Mouse (Mus musculus) B cell, adult 2 months (primary cell): ENCODE measurements around the gene Ralgps1.
"Not testable (repeated sequence)": the region's sequence is repeated elsewhere in the genome, so short reads cannot be mapped to it uniquely, and the experiment has no call there.

Experiments used
- DNase-seq, 2 experiments: peaks; one replicate each; pipeline ENCODE4 v3.0.0; 2022

Ralgps1 gene

DNA sequence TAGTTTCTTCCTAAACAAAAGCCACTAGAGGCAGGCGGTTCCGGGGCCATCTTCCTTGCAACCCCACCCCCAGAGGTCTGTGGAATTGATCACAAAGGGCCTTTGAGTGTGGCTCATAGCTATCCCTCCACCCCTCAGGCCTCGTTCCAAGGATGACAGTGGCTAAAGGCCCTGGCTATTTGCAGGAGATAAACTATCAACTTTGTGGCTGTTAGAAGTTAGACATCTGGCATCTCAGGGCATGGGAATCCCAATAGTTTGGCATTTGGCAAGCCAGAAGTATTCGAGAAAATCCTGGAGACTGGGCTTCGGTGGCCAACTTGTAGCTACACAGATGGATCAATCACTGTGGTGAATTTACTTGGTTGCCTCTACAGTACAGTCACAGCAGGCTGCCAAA, 137.4 kb downstream of the Ralgps1 start:
- DNase-seq, result no peak

DNA sequence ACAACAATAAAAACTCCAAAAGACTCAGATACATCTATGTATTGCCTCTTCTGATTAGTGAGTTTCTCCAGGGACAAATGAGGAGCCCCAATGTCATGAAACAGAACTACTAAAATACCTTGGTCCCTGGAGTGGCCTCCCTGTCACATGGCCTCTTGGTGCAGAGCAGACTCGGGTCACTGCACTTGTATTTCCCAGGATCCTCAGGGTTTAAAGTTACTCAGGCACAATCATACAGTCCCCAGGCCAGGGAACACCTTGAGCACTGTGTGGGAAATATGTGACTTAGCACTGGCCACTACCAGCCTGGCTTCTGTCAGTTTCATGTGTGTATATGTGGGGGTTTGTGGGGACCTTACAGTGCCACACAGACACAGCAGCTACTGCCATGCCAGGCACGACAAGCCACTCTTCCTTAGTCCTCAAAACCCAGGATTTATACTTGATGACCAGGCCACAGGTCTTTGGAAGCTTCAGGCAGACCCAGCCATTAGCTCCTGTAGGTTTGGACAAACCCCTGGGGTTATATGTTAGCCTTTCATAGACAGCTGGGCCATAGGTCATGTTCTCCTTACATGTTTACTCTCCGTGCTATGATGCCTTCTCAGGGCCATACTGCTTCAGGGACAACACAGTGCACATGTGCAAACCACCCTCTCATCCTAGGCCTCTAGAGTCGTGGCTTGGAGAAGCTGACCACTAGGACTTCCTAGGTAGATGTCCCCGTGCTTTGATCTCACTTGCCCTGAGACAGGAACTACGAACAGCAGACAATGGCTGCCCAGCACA, 138.3 kb downstream of the Ralgps1 start:
- no peak for DNase-seq

DNA sequence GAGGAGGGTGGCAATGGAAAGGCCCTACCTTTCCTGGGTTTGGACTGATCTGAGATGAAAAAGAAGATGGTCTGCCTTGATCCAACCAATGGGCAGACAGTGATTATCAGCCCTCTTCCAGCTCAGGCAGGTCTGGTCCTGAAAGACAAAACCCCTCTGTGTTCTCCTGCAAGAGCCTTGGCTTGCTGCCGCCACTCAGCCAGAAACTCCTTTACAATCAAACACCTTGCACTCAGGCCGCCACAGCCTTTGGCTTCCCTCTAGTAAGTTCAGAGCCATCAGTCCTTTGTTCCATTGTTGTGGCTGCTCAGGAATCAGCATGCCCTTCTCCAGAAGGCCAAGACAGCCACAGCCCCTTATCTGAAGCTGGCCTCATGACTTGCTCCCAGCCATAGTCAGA, 139.5 kb downstream of the Ralgps1 start:
- no peak for DNase-seq

DNA sequence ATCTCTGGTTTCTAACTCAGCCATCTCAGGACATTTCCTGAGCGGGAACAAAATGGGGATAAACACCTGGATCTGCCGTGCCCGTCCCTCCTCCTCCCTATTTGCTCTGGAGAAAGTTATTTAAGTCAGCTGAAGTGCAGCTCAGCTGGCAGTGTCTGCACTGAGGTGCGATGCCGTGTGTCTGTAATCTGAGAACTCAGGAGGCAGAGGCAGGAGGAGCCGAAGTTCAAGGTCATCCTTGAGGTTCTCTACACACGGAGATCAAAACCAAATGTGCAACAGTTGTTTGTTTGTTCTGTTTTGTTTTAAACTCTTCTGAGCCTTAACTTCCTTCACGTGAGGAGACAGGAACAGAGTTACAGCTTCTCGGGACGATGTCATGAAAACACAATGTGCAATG, 140.6 kb downstream of the Ralgps1 start:
- DNase-seq, result no peak

DNA sequence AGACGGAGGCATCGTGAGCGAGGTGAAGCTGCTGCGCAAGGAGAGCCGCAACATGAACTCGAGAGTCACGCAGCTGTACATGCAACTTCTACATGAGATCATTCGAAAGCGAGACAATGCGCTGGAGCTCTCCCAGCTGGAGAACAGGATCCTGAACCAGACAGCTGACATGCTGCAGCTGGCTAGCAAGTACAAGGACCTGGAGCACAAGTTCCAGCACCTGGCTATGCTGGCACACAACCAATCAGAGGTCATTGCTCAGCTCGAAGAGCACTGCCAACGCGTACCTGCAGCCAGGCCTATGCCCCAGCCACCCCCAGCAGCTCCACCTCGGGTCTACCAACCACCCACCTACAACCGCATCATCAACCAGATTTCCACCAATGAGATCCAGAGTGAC, 142.7 kb downstream of the Ralgps1 start:
- no peak for DNase-seq

DNA sequence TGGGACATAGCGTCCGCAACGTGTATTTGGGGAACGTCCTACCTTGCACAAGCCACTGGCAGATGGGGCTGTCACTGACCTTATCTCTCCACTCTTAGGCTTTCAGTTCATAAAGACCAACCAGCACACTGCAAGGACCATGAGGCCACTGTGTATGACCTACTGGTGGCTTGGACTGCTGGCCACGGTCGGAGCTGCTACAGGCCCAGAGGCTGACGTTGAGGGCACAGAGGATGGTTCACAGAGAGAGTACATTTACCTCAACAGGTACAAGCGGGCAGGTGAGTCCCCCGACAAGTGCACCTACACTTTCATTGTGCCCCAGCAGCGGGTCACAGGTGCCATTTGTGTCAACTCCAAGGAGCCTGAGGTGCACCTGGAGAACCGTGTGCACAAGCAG, 143.2 kb downstream of the Ralgps1 start:
- no peak for DNase-seq

DNA sequence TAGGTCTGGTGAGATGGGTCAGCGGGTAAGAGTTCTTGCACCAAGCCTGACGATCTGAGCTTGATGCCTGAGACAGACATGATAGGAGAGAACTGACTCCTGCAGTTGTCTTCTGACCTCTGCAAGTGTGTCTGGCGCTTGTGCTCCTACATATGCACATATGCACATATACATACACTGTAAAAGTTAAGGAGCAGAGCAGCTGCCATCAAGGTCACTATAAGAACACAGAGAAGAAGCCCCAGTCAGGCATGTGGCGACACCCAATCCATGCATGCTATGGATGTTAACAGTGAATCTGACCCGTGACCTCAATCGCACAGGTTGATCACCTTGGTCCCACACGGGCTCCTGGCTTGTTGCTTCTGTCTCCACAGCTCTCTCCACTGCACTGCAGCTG, 145.4 kb downstream of the Ralgps1 start:
- no peak for DNase-seq

DNA sequence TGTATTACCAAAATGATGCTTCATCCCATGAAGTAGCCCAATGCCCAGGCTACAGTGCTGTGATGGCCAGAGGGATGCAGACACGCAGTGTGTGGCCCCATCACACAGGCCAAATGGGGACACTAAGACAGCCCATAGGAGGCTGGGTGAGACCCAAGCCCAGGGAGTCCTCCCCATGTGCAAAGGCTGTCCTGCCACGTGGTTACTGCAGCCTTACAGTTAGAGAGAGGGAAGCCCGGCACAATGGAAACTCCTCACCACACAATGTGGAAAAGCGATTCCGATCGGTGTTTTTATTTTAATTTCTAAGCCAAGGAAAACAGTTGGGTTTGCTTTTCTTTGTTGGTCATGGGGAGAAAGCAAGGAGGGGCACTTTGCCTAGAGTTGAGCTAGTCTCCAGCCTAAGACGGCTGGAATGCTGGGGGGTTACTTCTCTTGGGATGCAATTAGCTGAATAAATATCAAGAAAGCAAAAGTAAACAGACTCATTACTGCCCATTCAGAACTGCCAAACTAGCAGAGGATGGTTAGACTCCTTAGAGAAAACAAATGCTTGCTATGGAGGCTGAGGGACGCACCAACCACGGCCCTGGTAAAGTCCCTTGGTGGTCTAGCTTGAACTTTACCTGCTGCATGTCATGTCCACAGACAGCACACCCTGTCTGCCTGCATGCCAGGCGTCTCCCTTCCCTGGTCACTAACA, 147.5 kb downstream of the Ralgps1 start:
- no peak for DNase-seq

DNA sequence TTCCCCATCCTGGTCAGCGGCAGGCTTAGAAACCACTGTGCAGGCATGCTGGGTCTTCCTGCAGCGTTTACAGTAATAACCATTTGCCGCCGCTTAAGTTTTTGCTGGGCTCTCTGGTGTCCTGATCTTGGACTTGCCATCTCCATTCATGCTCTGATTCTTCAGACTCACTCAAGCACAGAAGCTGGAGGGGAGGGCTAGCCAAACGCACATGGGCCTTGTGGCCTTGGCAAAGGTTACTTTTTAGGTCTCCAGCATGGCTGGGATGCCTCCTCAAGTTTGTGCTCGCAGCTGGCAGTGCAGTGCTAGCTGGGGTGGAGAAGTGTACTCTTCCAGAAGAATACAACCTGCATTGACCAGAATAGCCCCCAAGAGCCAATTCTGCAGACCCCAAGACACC, 148.8 kb downstream of the Ralgps1 start:
- DNase-seq, result no peak

DNA sequence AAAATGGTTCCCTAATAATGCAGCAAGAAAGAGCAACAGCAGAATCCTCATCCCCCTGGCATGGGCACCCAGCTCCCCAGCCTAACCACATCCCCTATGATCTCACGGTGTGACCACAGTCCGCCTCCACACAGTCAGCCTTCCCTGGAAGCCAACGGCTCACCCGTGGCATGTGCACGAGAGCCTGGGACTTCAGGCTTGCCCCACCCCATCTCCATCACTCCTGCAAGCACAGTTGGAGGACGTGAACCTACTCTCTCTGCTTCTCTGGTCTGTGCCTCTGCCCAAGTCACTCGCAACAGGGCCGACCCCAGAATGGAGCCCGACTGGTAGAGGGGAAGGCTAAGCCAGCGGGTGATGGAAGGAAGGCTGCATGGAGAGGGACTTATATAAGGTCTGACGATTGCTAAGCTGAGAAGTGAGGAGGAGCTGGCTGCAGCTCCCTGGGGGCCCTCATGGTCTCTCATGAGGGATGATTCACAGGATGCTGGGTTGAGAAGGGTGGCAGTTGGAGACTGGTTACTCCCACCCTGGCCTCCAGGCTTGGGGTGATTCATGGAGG, 149.9 kb downstream of the Ralgps1 start:
- no peak for DNase-seq

DNA sequence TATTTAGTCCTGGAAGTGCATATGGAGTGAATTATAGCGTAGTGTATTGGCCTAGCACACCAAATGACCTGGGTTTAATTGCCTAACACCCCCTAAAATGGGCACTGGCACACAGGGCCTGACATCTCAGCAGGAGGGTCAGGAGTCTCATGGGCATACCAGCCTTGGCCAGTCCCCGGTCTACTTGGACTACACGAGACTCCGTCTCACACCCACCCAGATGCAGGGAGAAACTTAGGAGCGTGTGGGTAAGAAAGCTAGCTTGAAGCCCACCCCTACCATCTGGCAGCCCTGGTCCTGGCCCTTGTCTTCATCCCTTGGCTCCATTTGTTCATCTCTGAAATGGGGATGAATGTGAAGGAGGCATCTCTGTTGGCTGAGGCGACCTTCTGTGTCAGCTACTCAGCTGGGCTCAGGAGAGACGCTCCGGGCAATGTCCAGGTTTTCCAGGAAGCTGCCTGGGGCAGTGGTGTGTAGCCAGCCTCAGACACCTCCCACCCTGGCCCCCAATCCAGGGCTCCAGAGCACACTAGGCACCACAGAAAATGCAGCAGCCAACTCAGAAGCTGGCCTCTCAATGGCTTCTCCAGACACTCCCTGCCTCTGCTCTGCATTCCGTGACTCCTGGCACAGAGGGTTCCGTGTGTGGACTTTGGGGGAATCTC, 150.5 kb downstream of the Ralgps1 start:
- no peak for DNase-seq

DNA sequence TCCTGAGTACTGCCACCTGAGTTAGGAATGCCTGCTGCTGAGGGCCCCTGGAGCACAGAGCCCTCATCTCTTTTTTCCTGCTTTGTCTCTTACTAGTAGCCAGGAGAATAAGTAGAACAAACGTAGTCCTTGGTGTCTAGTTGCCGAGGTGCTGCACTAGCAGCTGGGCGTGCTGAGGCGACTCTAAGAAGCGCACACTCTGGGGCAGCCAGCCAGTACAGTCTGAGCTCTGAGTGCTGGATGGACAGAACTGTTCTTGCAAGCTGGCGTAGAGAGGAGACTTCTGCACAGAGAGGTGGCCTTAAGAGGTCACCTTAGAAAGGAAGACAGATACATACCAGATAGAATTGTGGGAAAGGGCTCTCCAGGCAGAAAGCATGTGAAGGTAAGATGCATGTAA, 151.0 kb downstream of the Ralgps1 start:
- no peak for DNase-seq

DNA sequence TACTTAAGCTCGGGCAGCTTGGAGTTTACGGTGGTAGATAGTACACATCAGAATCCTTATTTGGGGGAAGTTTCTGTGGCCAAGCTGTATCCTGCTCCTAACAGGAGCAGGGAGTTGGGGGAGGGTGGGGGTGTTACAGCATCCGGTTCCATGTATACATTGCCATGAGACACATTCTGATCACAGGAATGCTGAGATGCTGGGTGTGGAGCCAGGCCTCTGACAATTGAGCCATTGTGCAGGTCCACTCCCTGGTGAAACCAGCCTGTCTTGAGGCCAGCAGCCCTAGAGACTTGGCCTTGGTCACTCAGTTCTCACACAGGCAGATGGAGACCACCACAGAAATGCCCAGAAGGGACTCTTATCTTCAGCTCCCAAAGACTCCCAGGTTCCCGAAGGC, 151.6 kb downstream of the Ralgps1 start:
- no peak for DNase-seq

DNA sequence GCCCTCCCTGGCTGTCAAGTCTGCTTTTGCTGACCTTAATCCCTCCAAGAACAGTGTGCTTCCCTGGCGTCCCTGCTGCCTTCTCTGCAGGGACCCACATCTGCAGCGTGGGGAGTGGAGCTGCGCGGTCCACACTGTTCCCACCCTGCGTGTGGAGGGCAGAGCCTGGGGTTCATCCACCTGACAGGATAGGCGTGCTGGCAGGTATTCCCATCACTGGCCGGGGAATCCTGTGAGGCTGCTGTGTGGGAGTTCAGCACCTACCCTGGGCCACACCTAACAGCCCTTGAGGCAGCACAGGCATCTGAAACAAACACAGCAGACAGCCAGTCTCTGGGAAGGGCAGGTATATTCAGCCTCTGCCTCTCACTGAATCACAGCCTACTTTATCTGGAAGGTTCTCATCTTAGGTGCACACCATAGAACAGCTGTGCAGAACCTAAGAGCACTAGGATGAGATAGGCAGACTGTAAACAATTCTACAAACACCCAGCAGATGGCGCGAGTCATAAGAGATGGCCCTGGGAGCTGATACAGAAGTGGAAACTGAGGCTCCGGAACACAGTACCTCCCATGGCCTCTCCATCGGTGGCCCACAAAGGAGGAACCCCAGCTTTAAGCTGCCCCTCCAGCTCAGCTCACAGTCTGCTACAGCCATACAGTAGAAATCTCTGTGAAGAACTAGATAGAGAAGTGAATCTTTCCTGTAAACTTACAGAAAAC, 152.2 kb downstream of the Ralgps1 start:
- DNase-seq, result peak; percentile 4 to 6

DNA sequence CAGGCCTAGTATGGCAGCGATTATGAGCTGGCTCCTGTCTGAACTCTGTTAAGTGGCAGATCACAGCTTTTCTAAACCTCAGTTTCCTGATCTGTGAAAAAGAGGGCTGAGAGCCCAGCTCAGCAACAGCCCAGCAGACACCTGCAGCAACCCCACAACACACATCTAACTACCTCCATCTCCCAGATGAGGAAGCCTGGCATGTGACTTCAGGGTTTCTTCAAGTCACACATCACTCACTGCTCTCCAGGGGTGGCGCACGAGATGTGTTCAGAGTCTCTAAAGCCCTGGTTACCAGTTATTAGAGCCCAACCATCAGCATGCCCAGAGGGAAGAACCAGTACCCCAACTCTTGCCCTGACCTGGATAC, 153.9 kb downstream of the Ralgps1 start:
- no peak for DNase-seq

DNA sequence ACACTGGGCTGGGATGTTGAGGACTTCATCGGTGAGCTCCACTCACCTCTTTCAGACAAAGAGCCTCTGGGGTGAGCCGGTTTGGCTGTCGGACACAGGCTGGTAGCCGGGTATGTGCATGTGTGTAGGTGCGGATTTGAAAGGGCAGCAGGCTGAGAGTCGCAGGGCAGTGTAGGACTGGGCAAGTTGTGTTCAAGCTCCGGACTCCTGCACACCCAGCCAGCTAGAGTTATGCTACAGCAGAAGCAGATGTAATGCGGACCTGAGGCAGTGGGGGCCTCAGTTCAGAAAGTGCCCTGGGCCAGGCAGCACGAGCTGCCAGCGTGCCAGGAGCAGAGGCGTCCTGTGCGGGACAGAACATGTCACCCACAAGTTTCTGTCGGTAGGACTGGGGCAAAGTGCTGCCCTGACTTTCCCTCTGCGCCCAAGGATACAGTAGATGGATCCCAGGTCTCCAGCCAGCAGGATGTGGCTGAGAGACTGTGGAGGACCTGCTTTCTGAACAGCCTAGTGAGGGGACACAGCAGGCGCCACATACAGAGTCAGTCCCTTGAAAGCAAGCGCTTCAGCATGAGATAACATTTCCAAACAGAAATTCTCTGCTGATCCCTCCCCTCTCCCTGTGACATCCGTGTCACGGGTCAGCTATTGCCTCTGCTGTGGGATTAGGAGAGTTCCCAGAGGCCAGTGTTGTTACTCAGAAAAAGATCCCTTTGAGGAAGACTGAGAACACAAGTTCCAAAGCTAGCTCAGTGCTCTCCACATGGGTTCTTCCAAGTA, 154.5 kb downstream of the Ralgps1 start:
- DNase-seq, result no peak

DNA sequence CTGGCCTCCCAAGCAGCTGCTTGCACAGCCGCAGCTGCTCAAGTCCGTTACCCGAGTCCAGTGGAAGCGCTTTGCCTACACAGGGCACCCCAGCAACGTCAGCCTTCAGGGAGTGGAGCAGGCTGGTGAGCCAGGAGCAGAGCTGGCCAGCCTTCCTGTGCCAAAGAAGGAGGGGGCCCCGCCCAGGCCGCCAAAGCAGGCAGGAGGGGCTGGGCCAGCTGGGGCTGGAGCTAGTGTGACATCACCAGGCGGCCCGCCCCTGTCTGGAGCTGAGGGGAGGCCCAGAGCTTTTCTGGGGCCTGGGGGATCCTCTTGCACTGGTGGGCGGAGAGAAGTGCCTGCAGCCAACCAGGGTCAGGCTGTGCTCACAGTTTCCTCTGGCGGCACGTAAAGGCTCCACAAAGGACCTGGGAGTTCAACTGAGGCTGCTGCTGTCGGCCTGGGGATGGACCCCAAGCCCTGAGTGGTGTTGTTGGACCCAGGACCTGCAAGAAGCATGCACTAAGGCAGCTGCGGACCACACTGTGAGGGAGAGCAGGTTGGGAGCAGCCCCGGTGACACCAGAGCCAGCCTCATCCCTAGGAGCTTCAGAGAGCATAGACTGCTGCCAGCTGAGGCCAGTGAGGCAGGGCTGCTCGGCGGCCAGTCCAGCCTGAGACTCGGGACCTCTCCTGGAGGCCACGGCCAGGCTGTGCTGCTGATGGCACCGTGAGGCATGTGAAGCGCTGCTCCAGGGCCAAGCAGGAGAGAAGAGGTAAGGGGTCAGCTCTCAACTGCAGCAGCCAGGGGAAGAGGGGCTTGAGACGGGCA, 155.4 kb downstream of the Ralgps1 start, which contains the start of gene Angptl2:
Gene Angptl2, plus strand, starts transcription at position 370 of the 810 bp plus-strand sequence.
- peak in 1 of 2 experiments; percentile 8 for DNase-seq

DNA sequence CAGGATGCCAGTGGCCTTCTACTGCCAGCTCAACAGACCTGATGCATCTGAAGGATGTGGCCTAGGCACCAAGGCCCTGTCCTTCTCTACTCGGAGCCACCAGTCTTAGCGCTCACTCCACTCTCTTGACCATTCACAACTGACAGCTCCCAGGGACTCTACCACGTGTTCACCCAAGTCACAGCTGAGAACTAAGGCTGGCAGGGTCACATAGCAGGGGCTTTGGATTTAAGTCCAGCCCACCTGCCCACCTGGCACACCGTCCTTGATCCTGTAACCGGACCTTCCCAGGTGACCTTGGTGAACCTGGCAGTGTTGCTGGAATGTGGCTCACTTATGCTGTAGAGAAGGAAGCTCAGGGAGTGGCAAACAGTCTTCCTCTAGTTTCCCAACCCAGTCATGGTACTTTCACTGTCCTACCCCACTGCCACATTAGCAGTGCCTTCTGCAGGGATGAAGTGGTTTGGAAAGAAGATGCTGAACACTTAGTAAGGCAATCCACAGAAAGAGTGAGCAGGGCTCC, 156.0 kb downstream of the Ralgps1 start:
- no peak for DNase-seq

DNA sequence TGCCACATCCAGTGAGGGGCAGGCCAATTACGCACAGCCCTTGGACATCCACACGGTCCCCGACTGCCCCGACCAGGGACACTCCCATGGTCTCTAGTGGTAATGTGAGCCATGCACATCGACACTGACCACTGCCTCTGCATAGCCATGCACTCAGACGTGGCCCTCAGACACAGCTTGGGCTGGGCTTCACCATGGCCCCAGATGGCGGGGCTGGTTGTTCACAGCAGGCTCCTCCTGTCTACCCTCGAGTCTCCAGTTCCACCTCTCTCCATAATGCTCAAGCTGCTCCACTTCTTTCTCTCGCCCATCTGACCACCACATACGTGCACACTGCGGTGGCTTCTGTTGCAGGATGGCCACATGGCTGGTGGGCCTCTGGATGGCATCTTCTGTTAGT, 160.0 kb downstream of the Ralgps1 start:
- DNase-seq, result not testable (repeated sequence)

DNA sequence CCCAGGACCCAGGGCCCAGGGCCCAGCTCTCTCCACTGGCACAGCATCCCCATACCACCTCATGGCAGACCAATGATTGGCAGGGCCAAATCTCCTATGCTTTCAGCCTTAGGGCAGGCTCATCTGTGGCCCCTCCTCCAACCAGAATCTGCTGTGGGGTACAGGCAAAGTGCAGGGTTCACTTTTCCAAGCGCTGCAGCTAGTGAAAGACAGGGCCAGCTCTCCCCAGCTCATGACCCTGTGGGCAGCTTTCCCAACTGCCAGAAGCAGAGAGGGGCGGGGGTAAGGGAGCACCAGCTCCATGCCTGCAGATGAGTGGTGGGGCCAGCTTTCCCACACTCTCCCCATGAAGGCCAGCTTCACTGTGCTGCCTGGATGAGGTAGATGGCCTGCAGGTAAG, 160.4 kb downstream of the Ralgps1 start:
- DNase-seq, result no peak

DNA sequence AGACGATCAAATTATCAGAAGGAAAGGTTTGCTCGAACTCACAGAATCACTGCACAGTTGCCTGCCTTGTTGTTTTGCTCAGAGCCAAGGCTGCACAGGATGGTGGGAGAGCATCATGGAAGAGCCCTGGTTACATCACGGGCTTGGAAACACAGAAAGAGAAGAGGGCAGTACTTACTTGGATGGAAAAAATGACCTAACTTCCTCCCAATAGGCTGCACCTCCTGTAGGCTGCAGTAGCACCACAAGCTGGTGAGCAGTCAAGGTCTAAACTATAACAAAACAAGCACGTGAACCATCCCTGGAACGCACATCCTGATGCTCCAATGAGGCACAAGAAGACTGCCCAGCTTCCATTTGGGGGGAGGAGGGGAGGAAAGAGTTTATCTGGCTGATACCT, 163.2 kb downstream of the Ralgps1 start:
- no peak for DNase-seq
